Mouse (Mus musculus): ENCODE measurements around the gene Pgam1. TPM values are rescaled to one million over a fixed set of nuclear protein-coding genes. Genes with fewer than 3 reads are reported as not detected.

The Pgam1 gene
- polyA plus RNA-seq, 1 experiment from 2014 or later: 805 TPM

GRCm38 (mm10) chr19:41953574-41953973 lies 41.9 kb downstream of the Pgam1 start:
- Histone ChIP-seq H3K4me3 (ENCODE audit: control insufficient read depth in 1 of 2, insufficient read depth in 1 of 2, low read depth in 1 of 2, low read length in 2 of 2) (no peak overlapping the region), H3K27ac (replicated peaks in 1 of 2; ENCODE audit: control insufficient read depth in 1 of 2, insufficient read depth in 1 of 2, low read depth in 2 of 2, low read length in 2 of 2) (no peak overlapping the region), H3K4me1 (ENCODE audit: control insufficient read depth in 2 of 2, insufficient read depth in 2 of 2, low read length in 2 of 2) (no peaks in the 10 kb centered on the region), H3K27me3 (ENCODE audit: control insufficient read depth, insufficient read depth, low read length) (no peaks in the 10 kb centered on the region), H3K9me3 (ENCODE audit: control insufficient read depth, low read length) (no peaks in the 10 kb centered on the region), H3K4me2 (ENCODE audit: low read length) (no peak overlapping the region), H3K36me3 (ENCODE audit: control insufficient read depth, insufficient read depth, low read length) (peaks cover 100% of the 10 kb centered on the region), H3K9ac (ENCODE audit: low read length) (no peak overlapping the region)
- ATAC-seq (ENCODE audit: insufficient number of reproducible peaks, insufficient read depth, low FRiP score, low read depth): no peak
- WGBS: 92% methylated on average over 3 of the region's 3 CpGs

Other genes with a start within 250 kb of the Pgam1 start
- gene Slit1, start 168.3 kb upstream of the Pgam1 start, polyA plus RNA-seq (2014; fragmentation: Nextera tagmentation; extraction: Ambion mirVana): not detected in 2 replicates
- gene Arhgap19, start 109.9 kb upstream of the Pgam1 start, polyA plus RNA-seq (2014; fragmentation: Nextera tagmentation; extraction: Ambion mirVana): 13.9 and 14.2 TPM in 2 replicates
- 2.4 and 2.6 TPM in 2 replicates for gene Frat1, start 82.0 kb upstream of the Pgam1 start, polyA plus RNA-seq (2014; fragmentation: Nextera tagmentation; extraction: Ambion mirVana)
- 1.2 and 2.0 TPM in 2 replicates for gene Frat2, start 63.8 kb upstream of the Pgam1 start, polyA plus RNA-seq (2014; fragmentation: Nextera tagmentation; extraction: Ambion mirVana)
- 5.8 and 6.4 TPM in 2 replicates for gene Rrp12, start 15.8 kb upstream of the Pgam1 start, polyA plus RNA-seq (2014; fragmentation: Nextera tagmentation; extraction: Ambion mirVana)
- 40.8 and 42.0 TPM in 2 replicates for gene Exosc1, start 21.5 kb downstream of the Pgam1 start, polyA plus RNA-seq (2014; fragmentation: Nextera tagmentation; extraction: Ambion mirVana)
- 42.3 and 47.8 TPM in 2 replicates for gene Zdhhc16, start 21.6 kb downstream of the Pgam1 start, polyA plus RNA-seq (2014; fragmentation: Nextera tagmentation; extraction: Ambion mirVana)
- 24.4 and 28.3 TPM in 2 replicates for gene Mms19, start 69.2 kb downstream of the Pgam1 start, polyA plus RNA-seq (2014; fragmentation: Nextera tagmentation; extraction: Ambion mirVana)
- 11.8 and 13.2 TPM in 2 replicates for gene Ubtd1, start 69.8 kb downstream of the Pgam1 start, polyA plus RNA-seq (2014; fragmentation: Nextera tagmentation; extraction: Ambion mirVana)
- gene Ankrd2, start 124.1 kb downstream of the Pgam1 start, polyA plus RNA-seq (2014; fragmentation: Nextera tagmentation; extraction: Ambion mirVana): not detected in 2 replicates
- 0.74 and 0.76 TPM in 2 replicates for gene Hoga1, start 133.7 kb downstream of the Pgam1 start, polyA plus RNA-seq (2014; fragmentation: Nextera tagmentation; extraction: Ambion mirVana)
- not detected in 2 replicates for gene 4933411K16Rik, start 140.3 kb downstream of the Pgam1 start, polyA plus RNA-seq (2014; fragmentation: Nextera tagmentation; extraction: Ambion mirVana)
- gene Morn4, start 174.4 kb downstream of the Pgam1 start, polyA plus RNA-seq (2014; fragmentation: Nextera tagmentation; extraction: Ambion mirVana): 14.0 and 15.6 TPM in 2 replicates
- gene Pi4k2a, start 178.5 kb downstream of the Pgam1 start, polyA plus RNA-seq (2014; fragmentation: Nextera tagmentation; extraction: Ambion mirVana): 19.2 and 20.2 TPM in 2 replicates
- gene Avpi1, start 217.1 kb downstream of the Pgam1 start, polyA plus RNA-seq (2014; fragmentation: Nextera tagmentation; extraction: Ambion mirVana): 36.0 and 38.2 TPM in 2 replicates
- gene Marveld1, start 235.5 kb downstream of the Pgam1 start, polyA plus RNA-seq (2014; fragmentation: Nextera tagmentation; extraction: Ambion mirVana): 17.8 and 25.0 TPM in 2 replicates